Mouse (Mus musculus) left cerebral cortex, adult 8-10 months (tissue): ENCODE data around the gene Cpne8. TPM values are rescaled to one million over a fixed set of nuclear protein-coding genes. Genes with fewer than 3 reads are reported as not detected.
"Not testable (repeated sequence)": the region's sequence is repeated elsewhere in the genome, so short reads cannot be mapped to it uniquely, and the experiment has no call there.

Experiments
- DNase-seq, 2 experiments: peaks; one replicate each; pipeline ENCODE4 v3.0.0; 2022; ENCODE audit warnings: low spot score in 2 of 2
- total RNA-seq, 4 experiments: library from RNA; stranded (reverse); gene quantifications; 2 replicates each; pipeline ENCODE4 v1.2.4; 2022

Cpne8 gene
- total RNA-seq, 4 experiments from 2014 or later: 21.3 to 27.1 (median 22.1) TPM

DNA sequence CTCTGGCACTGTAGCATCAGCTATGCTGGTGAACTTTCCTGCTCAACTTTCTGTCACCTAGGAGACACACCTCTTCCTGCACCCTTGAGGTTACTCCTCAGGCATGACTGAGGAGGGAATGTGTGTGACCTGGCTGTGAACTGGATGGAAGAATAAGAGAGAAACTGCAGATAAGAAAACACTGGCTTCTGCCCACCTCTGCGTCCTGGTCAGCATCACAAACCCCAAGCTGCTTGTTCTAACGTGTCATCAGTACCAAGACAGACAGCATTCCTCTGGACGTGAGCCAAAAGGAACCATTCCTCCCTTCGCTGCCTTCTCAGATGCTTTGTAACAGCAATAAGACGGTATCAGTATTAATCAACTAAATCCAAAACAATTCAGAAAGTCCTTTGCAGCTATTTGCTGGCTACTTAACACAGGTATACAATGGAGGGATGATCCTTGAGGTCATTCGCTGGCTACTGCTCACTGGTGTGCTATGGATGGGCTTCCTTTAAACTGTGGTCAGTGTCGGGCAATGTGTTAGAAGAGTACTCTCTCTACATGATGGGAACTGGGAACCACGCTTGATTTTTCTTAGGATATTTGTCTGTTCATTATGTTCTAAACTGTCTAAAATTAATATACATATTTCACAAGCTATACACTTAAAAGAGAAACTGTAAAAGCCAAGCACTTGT, 63.0 kb downstream of the Cpne8 start:
- DNase-seq: no peak

DNA sequence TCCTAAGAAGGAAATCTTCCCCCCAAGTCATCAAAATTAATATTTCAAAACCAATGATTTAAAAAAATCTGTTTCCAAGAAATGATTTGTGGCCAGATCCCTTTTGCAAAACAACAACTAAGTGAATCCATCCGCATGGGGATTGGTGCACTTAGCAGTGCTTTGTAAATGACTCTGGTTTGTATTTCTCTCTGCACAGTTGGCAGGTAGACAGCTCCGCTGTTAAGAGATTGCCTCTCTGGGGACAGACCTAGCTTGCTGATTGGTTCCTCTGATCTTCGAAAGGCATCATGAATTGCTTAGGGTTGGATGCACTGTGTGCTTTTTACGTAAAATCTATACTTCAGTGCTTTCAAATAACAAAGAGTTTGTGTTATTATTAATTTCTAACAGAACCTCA, 68.5 kb downstream of the Cpne8 start:
- not testable (repeated sequence) for DNase-seq

DNA sequence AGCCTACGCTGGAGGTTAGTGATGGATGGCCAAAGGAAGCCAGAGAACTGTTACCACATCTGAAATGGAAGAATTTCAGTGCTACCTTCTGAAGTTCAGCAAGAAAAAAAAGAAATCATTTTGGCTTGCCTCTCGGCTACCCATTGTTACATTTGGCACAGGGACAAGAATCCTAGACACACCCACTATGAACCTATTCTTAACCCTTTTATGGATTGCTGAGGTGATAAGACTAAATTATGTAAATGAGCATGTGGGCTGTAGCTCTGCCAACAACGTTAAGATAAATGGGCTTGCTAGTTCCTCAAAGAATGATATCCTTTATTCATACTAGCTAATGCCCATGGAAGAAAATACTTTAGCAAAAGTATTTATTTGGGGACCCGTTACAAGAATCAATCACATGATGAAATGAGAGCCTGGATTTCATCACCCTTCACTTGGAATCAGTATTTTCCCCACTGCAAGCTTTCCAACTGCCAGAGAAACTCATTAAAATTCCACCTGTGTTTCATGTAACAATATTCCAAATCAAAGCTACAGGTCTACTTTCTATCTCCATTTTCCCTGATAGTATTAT, 69.3 kb downstream of the Cpne8 start:
- no peak for DNase-seq

DNA sequence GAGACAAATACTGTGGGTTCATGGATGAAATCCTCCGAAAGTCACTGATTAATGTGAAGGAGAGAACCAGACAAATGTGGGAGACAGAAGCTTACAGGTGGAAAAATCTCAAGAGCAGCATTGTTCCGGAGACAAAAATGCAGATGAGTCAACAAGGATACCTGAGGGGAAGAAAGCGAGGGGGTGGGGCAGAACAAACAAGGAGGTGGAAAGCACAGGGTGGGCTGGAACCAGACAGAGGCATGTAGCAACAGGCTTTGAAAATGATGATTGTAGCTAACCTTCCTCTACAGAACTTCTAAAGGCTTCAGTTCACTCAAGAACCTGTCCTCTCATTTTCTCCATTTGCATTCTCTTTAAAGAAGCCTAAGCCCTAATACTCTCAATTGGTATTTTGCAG, 70.9 kb downstream of the Cpne8 start:
- DNase-seq: no peak

DNA sequence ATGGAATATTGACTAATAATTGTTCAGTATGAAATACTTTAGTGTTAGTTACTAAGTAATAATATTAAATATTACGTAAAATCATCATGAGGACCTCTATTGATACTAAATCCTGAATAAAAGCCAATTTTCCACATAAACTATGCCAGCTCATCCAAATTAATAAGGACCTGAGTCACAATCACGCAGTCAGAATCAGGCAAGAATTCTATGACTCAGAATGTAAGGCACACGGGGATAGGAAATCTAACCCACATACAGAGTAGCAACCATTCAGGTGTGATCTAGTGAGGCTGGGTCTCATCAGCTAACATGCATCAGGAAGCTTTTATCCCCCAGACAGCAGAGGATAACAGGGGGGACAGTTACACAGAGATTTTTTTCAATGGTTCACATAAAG, 72.1 kb downstream of the Cpne8 start:
- DNase-seq: no peak

DNA sequence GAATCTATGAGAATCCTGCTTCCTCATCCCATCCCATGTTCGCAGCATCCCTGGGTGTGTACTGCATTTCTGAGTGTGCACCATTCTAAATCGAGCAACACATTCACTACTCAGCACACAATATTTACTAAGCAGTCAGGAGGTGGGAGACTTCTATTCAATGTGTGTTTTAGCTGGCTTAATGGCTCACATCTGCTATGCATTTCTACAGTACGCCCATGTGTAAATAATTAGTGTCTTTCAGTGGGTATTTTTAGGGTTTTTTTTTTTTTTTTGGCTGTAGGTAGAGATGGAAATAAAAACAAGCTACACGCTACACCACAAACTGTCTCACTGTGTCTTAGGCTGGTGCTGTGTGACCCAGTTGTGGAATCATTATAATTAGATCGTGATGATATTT, 75.6 kb downstream of the Cpne8 start:
- DNase-seq: peak in 1 of 2 experiments; percentile 13

DNA sequence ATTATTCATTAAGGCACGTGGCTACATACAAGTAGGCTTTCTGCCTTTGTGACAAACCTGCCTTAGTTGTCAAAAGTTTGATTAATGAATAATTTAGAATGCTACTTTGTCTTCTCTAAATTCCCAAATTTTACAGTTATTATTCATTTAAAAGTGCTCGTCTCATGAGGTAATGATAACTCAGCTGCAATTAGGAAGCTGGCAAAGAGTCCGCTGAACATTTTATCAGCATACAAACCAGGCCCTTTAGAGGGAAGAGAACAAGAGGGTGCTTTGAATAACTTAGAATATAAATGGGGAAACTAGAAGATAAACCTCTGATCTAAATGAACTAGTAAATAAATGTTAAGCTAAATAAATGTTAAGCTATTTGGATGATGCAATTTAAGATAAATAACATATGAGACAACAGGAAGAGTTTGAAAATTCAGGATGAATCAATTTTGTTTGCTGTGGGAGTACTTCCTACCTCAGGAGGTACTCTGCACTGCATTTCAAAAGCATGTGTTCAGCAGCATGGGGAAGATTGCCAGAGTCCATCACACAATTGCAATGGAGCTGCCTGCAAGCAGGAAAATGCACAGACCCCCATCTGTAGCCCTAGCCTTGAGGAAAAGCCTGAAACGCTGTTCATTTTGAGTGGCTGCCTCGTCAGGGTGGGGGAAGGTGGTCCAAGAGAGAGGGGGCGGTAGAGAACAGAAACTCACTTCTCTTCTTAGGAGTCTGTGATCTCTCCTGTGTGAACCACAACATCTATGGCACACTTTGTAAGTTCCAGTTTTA, 81.3 kb downstream of the Cpne8 start:
- no peak for DNase-seq

DNA sequence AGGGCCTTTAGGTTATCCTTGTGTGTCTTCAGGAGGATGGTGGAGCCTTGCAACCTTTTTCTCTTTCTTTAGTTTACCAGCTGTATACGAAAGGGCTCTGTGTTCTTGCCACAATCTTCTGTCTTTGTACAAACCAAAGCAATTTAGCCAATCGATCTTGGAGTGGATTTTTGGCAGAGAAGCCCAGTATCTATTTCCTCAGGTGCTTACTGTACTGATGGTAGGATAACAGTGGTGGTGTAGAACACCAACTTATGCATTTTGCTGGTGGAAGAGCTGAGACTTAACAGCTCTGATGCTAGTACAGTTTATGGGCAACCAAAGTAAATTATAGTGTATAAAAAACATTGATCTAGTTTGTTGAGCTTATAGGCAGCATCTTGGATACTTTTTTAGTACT, 83.6 kb downstream of the Cpne8 start:
- no peak for DNase-seq

DNA sequence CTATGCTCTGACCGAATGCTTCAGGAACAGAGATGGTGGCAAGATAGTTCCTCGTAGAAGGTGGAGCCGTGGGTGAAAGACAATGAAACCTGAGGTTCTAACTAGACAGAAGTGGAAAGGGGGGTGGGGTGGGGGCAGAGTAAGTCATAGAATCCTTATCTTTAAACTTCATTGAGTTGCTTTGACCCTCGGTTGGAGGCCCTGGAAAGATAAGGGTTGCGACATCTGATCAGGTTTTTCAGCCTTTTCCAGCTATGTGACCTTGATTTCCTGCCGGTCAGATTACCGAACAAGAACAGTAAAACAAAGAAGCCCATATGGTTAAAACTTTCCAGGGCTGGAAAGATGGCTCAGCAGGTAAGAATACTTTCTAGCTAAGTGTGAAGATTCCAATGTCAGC, 89.6 kb downstream of the Cpne8 start:
- no peak for DNase-seq

DNA sequence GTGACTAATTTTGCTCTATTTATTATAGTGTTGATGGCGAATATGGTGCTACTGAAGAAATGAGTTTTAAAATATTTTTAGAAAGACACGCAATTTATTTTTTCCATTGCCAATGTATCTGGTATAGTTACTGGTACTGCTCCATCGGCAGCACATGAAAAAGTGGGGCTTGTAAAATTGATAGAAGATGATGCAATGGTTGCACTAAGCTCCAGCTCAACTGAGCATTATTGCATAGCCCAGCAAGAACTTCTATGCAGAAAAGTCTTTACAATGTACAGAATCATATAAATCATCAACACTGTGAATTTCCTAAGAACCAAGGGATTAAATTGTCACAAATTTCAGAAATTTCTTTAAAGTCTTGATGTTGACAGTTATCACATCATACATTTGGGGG, 101.8 kb downstream of the Cpne8 start:
- DNase-seq: no peak

DNA sequence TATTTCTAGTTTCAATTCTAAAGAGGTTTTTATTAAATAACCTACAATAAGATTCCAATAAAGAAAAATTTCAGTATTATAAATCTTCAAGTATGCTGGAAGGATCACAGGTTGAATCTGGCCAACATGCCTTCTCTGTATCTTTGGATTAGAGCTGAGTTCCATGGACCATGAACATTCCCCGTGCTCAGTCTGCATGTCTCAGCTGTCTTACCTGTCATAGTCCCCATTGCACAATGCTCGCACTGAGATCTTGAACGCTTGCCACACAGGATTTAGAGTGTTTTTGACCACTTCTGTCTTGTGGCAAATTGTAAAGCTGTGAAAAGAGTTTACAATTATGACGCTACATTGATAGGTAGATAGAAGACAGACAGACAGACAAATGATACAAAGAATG, 110.0 kb downstream of the Cpne8 start:
- no peak for DNase-seq

DNA sequence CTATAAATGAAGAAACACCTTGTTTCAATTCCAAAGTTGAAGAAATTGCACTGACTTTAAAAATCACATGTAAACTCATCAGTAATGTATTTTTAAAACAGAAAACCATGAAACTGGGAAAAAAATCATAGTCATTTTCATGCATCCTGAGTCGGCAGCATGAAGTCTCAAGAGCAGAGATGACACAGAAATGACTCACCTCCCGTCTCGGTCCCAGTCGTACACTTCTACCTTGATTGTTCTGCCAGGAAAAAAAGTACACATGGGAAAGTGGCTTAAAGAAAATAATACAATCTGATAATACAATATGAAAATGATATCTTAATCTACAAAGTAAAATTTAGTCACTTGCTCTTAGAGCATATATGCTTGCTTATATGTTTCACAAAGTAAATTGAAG, 111.2 kb downstream of the Cpne8 start:
- DNase-seq: no peak

DNA sequence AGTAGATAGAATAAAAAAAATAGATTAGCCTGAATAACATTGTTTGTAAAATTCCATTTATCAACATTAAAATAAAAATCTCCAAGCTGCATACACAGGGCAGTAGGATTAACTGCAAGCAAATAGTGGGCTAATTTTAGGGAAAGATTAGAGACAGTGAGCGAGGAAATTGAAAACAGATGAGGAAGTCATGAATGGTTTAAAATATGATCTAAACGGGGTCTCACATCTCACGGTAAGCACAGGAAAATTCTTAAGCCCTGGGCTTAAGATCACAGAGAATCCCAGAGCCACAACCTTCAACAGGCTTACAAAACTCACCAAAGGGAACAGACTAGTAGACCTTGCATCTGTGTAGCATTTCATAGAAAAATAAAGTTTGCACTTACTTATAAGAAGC, 115.2 kb downstream of the Cpne8 start:
- DNase-seq: no peak

DNA sequence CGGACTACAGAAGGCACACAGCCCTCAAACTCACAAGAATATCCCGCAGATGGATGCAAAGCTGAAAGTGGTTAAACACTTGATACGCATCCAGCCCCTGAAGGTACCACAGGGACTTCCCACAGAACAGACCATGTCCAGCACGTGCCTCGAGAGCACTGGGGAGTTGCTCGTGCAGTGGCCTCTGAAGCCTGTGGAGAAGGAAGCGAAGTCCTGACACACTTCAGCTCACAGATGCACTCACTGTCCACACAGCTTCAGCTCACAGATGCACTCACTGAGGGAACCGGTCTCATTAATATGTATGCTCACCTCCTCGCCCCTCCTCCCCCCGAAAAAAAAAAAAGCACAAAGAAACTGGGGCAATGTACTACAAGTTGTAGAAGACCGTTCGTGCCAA, 117.6 kb downstream of the Cpne8 start:
- no peak for DNase-seq

DNA sequence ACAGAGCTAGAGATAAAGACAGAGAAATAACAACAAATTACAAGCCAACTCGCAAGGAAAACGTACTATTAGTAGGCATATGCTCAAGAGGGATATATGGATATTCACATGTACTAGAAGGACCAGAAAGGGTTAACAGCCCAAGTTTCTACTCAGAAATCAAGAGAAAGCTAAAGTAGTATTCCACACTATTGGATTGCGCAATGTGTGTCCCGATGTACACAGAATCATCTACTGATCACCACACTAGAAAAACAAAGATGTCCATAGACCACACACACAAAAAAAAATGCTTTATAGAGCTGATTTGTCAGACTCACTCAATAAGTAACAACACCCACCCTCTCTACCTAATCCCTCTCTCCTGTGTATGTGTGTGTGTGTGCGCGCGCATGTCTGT, 130.6 kb downstream of the Cpne8 start:
- no peak for DNase-seq

DNA sequence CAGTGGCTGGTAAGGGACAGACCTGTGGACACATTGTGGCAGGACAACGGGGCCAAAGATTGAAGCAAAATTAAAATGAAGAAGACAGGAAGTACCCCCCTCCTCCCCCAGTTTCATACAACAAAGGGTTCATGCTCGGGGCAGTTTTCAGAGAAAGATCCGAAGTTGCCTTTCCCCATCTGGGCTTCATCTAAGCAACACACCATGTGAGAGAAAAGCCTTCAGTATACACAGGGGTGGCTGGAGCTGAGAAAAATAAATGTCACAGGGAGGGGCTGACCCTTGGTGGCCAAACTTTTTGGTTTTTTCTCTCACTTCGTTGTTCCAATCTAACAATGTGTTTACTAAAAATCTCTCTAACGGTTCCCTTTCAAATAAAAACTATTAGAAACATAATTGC, 135.8 kb downstream of the Cpne8 start:
- no peak for DNase-seq

DNA sequence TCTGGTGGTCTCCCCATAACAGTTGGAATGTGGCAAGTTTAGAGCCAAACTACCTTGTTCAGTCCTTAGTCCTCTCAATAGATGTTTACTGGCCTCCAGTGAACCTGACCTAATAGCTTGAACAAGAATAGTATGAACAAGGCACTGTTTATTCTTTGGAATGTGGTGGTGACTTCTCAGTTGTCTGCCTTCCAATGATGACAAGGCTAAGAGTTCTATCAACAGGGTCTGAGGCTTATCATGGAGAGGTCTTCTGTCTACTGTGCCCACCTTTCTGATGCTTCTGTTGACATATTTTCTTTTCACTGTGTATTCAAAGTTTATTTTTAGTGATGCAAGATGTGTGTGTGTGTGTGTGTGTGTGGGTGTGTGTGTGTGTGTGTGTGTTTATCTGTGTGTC, 137.1 kb downstream of the Cpne8 start:
- DNase-seq: no peak

DNA sequence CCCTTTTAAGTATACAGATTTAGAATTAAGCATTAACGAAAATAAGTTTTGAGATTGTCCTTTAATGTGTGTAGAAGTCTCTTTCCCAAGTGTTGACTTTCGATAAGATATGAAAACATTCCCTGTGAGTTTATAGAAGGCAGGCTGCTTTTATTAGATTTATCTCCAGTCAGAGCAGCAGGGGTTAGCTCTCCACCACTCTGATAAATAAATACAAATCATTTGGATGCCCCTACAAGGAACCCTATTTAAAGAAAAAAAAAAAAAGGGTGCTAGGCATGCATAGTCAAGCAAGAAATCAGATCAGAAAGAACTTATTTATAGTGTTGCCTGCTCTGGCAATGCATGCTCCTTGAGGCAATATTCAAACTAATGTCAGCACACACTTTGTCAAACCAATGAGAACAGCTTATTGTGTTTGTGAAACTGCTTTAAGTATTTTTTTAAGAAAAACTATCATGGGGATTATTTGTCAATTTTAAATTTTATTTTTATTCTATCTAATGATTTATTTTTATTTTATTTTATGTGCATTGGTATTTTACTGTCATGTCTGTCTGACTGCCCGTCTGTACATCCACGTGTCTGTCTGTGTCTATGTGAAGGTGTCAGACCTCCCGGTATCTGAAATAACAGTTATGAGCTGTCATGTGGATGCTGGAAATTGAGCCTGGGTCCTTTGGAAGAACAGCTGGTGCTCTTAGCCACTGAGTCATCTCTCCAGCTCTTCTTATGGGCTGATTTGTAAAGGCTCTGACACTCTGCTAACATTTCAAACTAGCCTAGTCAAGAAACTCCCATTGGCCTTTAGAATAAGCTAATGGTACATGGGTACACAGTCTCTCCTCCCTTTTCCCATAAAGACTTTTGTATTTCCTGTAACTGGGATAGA, 142.7 kb downstream of the Cpne8 start:
- DNase-seq: no peak

DNA sequence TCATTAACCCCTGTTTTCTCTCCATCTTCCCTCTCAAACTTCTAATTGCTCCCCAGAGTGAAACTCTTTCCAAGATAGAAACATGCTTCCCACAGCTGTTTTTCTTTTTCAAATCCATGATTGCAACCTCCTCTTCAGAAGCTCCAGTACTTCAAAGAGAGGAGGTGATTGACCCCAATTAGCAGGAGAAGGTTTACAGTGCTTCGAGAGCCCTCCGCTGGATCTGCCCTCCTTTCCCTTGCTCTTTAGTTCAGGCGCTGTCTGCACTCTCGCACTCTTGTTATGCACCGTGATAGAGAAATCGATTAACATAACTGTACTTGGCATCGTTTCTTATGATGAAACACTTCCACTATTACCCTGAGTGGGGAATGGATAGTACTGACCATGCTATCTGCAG, 143.5 kb downstream of the Cpne8 start:
- DNase-seq: no peak

DNA sequence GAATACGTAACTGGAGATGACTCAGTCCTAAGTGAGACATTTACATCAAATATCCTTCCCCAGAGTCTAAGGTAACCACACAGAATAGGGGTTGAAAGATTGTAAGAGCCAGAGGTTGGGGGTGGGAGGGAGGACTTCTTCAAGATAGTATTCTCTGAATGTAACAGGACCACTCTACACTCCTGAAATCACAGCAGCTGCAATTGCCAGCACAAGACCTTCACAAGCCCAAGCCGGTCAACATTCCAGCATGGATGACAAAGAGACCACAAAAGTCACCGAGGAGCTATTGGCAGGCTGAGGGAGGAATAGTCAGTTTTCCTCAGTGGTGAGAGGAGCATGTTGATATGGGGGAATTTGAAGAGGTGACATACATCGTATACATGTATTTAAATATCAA, 166.5 kb downstream of the Cpne8 start:
- no peak for DNase-seq

DNA sequence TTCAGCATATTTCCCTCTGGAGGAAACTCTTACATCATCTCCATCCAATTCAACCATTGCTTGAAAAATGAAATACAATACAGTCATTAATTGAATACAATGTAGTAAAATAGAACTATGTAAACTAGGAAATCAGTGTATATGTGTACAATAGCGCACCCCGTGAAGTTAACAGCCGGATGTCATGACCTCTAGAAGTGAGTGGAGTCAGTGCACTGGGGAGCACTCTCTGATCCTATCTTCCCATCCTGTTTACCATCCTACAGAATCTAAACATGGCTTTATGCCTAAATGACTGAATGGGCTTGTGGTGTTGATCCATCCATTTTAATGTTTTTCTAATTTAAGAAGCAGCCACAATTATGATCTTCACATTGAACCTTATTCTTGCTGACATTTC, 182.2 kb downstream of the Cpne8 start:
- no peak for DNase-seq

DNA sequence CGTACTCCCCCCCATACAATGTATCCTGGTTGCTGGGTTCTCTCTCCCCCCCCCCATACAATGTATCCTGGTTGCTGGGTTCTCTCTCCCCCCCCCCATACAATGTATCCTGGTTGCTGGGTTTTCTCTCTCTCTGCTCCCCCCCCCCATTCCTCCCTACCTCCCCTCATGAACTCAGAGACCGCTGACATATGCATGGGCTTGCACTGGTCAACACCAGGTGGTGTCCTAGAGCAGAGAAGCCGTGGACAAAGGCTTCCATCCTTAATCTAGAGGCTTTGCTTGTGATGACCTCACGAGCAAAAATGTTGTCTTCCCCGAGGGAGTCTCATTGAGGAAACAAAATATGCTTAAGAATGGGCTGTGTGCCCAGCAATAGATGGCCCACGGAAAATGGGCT, 187.7 kb downstream of the Cpne8 start:
- no peak for DNase-seq
